Mouse (Mus musculus): ENCODE measurements at regions not wholly inside any gene's neighbourhood (a gene's known extent, or its start where the extent isn't known, plus 50 kb on each side); places are given as distances from the start of the nearest gene placed in this dataset.

GRCm38 (mm10) chr12:46492465-46492864, 326.3 kb downstream of the Nova1 start:
- Histone ChIP-seq H3K27ac (no peak overlapping the region), H3K4me3 (no peak overlapping the region), H3K27me3 (ENCODE audit: poor library complexity, severe bottlenecking) (no peaks in the 10 kb centered on the region), H3K4me1 (peaks cover 4% of the 10 kb centered on the region; the same call in 1 of the 2 replicates), H3K36me3 (replicated peaks) (no peaks in the 10 kb centered on the region), H3K9me3 (no peaks in the 10 kb centered on the region)
- DNase-seq (ENCODE audit: extremely low spot score, low spot score) = no peak
- WGBS = 82% methylated on average over 6 of the region's 6 CpGs

GRCm38 (mm10) chr12:46450888-46451287, 367.8 kb downstream of the Nova1 start:
- H3K4me1 ChIP-seq = no peaks in the 10 kb centered on the region
- DNase-seq (ENCODE audit: extremely low spot score, low spot score) = no peak
- no peaks in the 10 kb centered on the region for H3K36me3 ChIP-seq (replicated peaks)
- no peak overlapping the region for H3K4me3 ChIP-seq
- H3K27me3 ChIP-seq (ENCODE audit: poor library complexity, severe bottlenecking) = no peaks in the 10 kb centered on the region
- H3K9me3 ChIP-seq = no peaks in the 10 kb centered on the region
- H3K27ac ChIP-seq = no peak overlapping the region

GRCm38 (mm10) chr12:46444644-46445313, 373.9 kb downstream of the Nova1 start:
- no peaks in the 10 kb centered on the region for H3K4me1 ChIP-seq
- no peak overlapping the region for H3K4me3 ChIP-seq
- H3K36me3 ChIP-seq (replicated peaks) = no peaks in the 10 kb centered on the region
- WGBS = 87% methylated on average over 7 of the region's 7 CpGs
- no peak overlapping the region for H3K27ac ChIP-seq
- no peak for DNase-seq (ENCODE audit: extremely low spot score, low spot score)
- no peaks in the 10 kb centered on the region for H3K9me3 ChIP-seq
- H3K27me3 ChIP-seq (ENCODE audit: poor library complexity, severe bottlenecking) = no peaks in the 10 kb centered on the region

GRCm38 (mm10) chr12:46419591-46419990, 399.1 kb downstream of the Nova1 start:
- WGBS = 91% methylated on average over 4 of the region's 4 CpGs
- no peaks in the 10 kb centered on the region for H3K9me3 ChIP-seq
- H3K4me3 ChIP-seq = no peak overlapping the region
- DNase-seq (ENCODE audit: extremely low spot score, low spot score) = no peak
- H3K27ac ChIP-seq = no peak overlapping the region
- H3K36me3 ChIP-seq (replicated peaks) = no peaks in the 10 kb centered on the region
- H3K4me1 ChIP-seq = no peaks in the 10 kb centered on the region
- H3K27me3 ChIP-seq (ENCODE audit: poor library complexity, severe bottlenecking) = no peaks in the 10 kb centered on the region

- H3K36me3 ChIP-seq (replicated peaks) = no peaks in the 10 kb centered on the region
- 88% methylated on average over 4 of the region's 4 CpGs for WGBS
These were observed 399.7 kb downstream of the Nova1 start for GRCm38 (mm10) chr12:46418990-46419389.

GRCm38 (mm10) chr12:46416765-46417404, 401.8 kb downstream of the Nova1 start:
- H3K9me3 ChIP-seq = no peaks in the 10 kb centered on the region
- H3K27ac ChIP-seq = no peak overlapping the region
- H3K4me1 ChIP-seq = no peaks in the 10 kb centered on the region
- H3K4me3 ChIP-seq = no peak overlapping the region
- no peak for DNase-seq (ENCODE audit: extremely low spot score, low spot score)
- no peaks in the 10 kb centered on the region for H3K27me3 ChIP-seq (ENCODE audit: poor library complexity, severe bottlenecking)
- 91% methylated on average over 3 of the region's 3 CpGs for WGBS
- H3K36me3 ChIP-seq (replicated peaks) = no peaks in the 10 kb centered on the region

More at GRCm38 (mm10) chr12:46418990-46419389, 399.7 kb downstream of the Nova1 start:
- Histone ChIP-seq H3K4me1 (no peaks in the 10 kb centered on the region), H3K27ac (no peak overlapping the region), H3K27me3 (ENCODE audit: poor library complexity, severe bottlenecking) (no peaks in the 10 kb centered on the region), H3K4me3 (no peak overlapping the region), H3K9me3 (no peaks in the 10 kb centered on the region)
- DNase-seq (ENCODE audit: extremely low spot score, low spot score) = no peak

GRCm38 (mm10) chr12:46416250-46416649, 402.5 kb downstream of the Nova1 start:
- no peaks in the 10 kb centered on the region for H3K27me3 ChIP-seq (ENCODE audit: poor library complexity, severe bottlenecking)
- H3K27ac ChIP-seq = no peak overlapping the region
- H3K36me3 ChIP-seq (replicated peaks) = no peaks in the 10 kb centered on the region
- H3K9me3 ChIP-seq = no peaks in the 10 kb centered on the region
- H3K4me1 ChIP-seq = no peaks in the 10 kb centered on the region
- no peak for DNase-seq (ENCODE audit: extremely low spot score, low spot score)
- no peak overlapping the region for H3K4me3 ChIP-seq

GRCm38 (mm10) chr12:46405674-46406073, 413.1 kb downstream of the Nova1 start:
- no peaks in the 10 kb centered on the region for H3K9me3 ChIP-seq
- peaks cover 4% of the 10 kb centered on the region; the same call in 1 of the 2 replicates for H3K27me3 ChIP-seq (ENCODE audit: poor library complexity, severe bottlenecking)
- H3K4me3 ChIP-seq = no peak overlapping the region
- 0 out of 2 replicates have a peak overlapping the region, but pooled peaks have one; percentile 40 for H3K27ac ChIP-seq
- no peaks in the 10 kb centered on the region for H3K36me3 ChIP-seq (replicated peaks)
- DNase-seq (ENCODE audit: extremely low spot score, low spot score) = no peak
- no peaks in the 10 kb centered on the region for H3K4me1 ChIP-seq

GRCm38 (mm10) chr12:46399653-46399975, 419.1 kb downstream of the Nova1 start:
- WGBS = 2% methylated on average over 14 of the region's 14 CpGs
- DNase-seq (ENCODE audit: extremely low spot score, low spot score) = peak; percentile 40

GRCm38 (mm10) chr12:46398875-46399652, 419.7 kb downstream of the Nova1 start:
- peaks cover 25% of the 10 kb centered on the region for H3K27me3 ChIP-seq (ENCODE audit: poor library complexity, severe bottlenecking)
- H3K36me3 ChIP-seq (replicated peaks) = no peaks in the 10 kb centered on the region
- peak; percentile 37 for DNase-seq (ENCODE audit: extremely low spot score, low spot score)
- peaks cover 7% of the 10 kb centered on the region for H3K4me1 ChIP-seq
- peak overlapping the region; percentile 82 for H3K27ac ChIP-seq
- peak overlapping the region; percentile 61 for H3K4me3 ChIP-seq
- no peaks in the 10 kb centered on the region for H3K9me3 ChIP-seq
- 7% methylated on average over 23 of the region's 23 CpGs for WGBS

More at GRCm38 (mm10) chr12:46399653-46399975, 419.1 kb downstream of the Nova1 start:
- H3K27me3 ChIP-seq (ENCODE audit: poor library complexity, severe bottlenecking) = peaks cover 25% of the 10 kb centered on the region
- H3K4me3 ChIP-seq = peak overlapping the region; percentile 61
- no peaks in the 10 kb centered on the region for H3K9me3 ChIP-seq
- H3K27ac ChIP-seq = peak overlapping the region; percentile 82
- H3K4me1 ChIP-seq = peaks cover 7% of the 10 kb centered on the region
- no peaks in the 10 kb centered on the region for H3K36me3 ChIP-seq (replicated peaks)

GRCm38 (mm10) chr12:46395245-46395644, 423.5 kb downstream of the Nova1 start:
- H3K27me3 ChIP-seq (ENCODE audit: poor library complexity, severe bottlenecking) = peaks cover 19% of the 10 kb centered on the region
- H3K4me3 ChIP-seq = no peak overlapping the region
- WGBS = 89% methylated on average over 4 of the region's 4 CpGs

GRCm38 (mm10) chr12:46393769-46394168, 425.0 kb downstream of the Nova1 start:
- Histone ChIP-seq H3K27me3 (ENCODE audit: poor library complexity, severe bottlenecking) (peaks cover 9% of the 10 kb centered on the region), H3K36me3 (replicated peaks) (no peaks in the 10 kb centered on the region), H3K4me1 (0 out of 2 replicates have a peak, but pooled peaks cover under 1% of the 10 kb centered on the region), H3K27ac (no peak overlapping the region), H3K4me3 (no peak overlapping the region), H3K9me3 (no peaks in the 10 kb centered on the region)
- DNase-seq (ENCODE audit: extremely low spot score, low spot score) = no peak

More at GRCm38 (mm10) chr12:46395245-46395644, 423.5 kb downstream of the Nova1 start:
- DNase-seq (ENCODE audit: extremely low spot score, low spot score) = no peak
- Histone ChIP-seq H3K27ac (no peak overlapping the region), H3K9me3 (no peaks in the 10 kb centered on the region), H3K36me3 (replicated peaks) (no peaks in the 10 kb centered on the region), H3K4me1 (peaks cover 7% of the 10 kb centered on the region)

GRCm38 (mm10) chr12:46378914-46379313, 439.8 kb downstream of the Nova1 start:
- H3K27ac ChIP-seq = no peak overlapping the region
- H3K9me3 ChIP-seq = no peaks in the 10 kb centered on the region
- no peak overlapping the region for H3K4me3 ChIP-seq
- no peaks in the 10 kb centered on the region for H3K27me3 ChIP-seq (ENCODE audit: poor library complexity, severe bottlenecking)
- H3K4me1 ChIP-seq = no peaks in the 10 kb centered on the region
- no peak for DNase-seq (ENCODE audit: extremely low spot score, low spot score)
- no peaks in the 10 kb centered on the region for H3K36me3 ChIP-seq (replicated peaks)

All from forebrain, embryonic 10.5 days (tissue).